Mouse (Mus musculus): ENCODE results near the gene Pip4k2c. TPM values are rescaled to one million over a fixed set of nuclear protein-coding genes. Genes with fewer than 3 reads are reported as not detected.

Pip4k2c gene
- polyA plus RNA-seq, 1 experiment from 2014 or later = 20.3 TPM

- H3K4me3 ChIP-seq (ENCODE audit: low read depth, low read length) = no peak overlapping the region
- H3K9me3 ChIP-seq (ENCODE audit: control insufficient read depth, low read length) = no peaks in the 10 kb centered on the region
- H3K36me3 ChIP-seq (ENCODE audit: control insufficient read depth, insufficient read depth, low read length) = no peaks in the 10 kb centered on the region
- peaks cover 13% of the 10 kb centered on the region for H3K4me1 ChIP-seq (ENCODE audit: control insufficient read depth, insufficient read depth, low read length)
- DNase-seq (ENCODE audit: low spot score) (no peak), ATAC-seq (ENCODE audit: insufficient number of reproducible peaks, low FRiP score, low TSS enrichment, low read depth) (no peak)
- H3K27ac ChIP-seq (replicated peaks; ENCODE audit: low read depth, low read length) = no peak overlapping the region
- no peak overlapping the region for H3K4me2 ChIP-seq (ENCODE audit: low read depth, severe bottlenecking)
- WGBS = 47% methylated on average over 3 of the region's 3 CpGs
- H3K9ac ChIP-seq (ENCODE audit: low read length) = no peak overlapping the region
- peaks cover 41% of the 10 kb centered on the region for H3K27me3 ChIP-seq (ENCODE audit: control insufficient read depth, insufficient read depth, low read length)
Measured at GRCm38 (mm10) chr10:127176228-127176627, 35.2 kb downstream of the Pip4k2c start.

- H3K9ac ChIP-seq (ENCODE audit: low read length) = no peak overlapping the region
- H3K36me3 ChIP-seq (ENCODE audit: control insufficient read depth, insufficient read depth, low read length) = no peaks in the 10 kb centered on the region
- no peak for DNase-seq (ENCODE audit: low spot score)
- H3K27ac ChIP-seq (replicated peaks; ENCODE audit: low read depth, low read length) = no peak overlapping the region
- H3K4me1 ChIP-seq (ENCODE audit: control insufficient read depth, insufficient read depth, low read length) = peaks cover 13% of the 10 kb centered on the region
- no peak overlapping the region for H3K4me3 ChIP-seq (ENCODE audit: low read depth, low read length)
- H3K4me2 ChIP-seq (ENCODE audit: low read depth, severe bottlenecking) = no peak overlapping the region
- WGBS = 87% methylated on average over 7 of the region's 7 CpGs
- H3K9me3 ChIP-seq (ENCODE audit: control insufficient read depth, low read length) = no peaks in the 10 kb centered on the region
- peaks cover 38% of the 10 kb centered on the region for H3K27me3 ChIP-seq (ENCODE audit: control insufficient read depth, insufficient read depth, low read length)
- no peak for ATAC-seq (ENCODE audit: insufficient number of reproducible peaks, low FRiP score, low TSS enrichment, low read depth)
Measured at GRCm38 (mm10) chr10:127174170-127174569, 37.2 kb downstream of the Pip4k2c start.

GRCm38 (mm10) chr10:127173148-127174065 is 38.0 kb downstream of the Pip4k2c start:
- Histone ChIP-seq H3K27me3 (ENCODE audit: control insufficient read depth, insufficient read depth, low read length) (peaks cover 35% of the 10 kb centered on the region), H3K36me3 (ENCODE audit: control insufficient read depth, insufficient read depth, low read length) (no peaks in the 10 kb centered on the region), H3K4me3 (ENCODE audit: low read depth, low read length) (no peak overlapping the region), H3K9ac (ENCODE audit: low read length) (no peak overlapping the region), H3K9me3 (ENCODE audit: control insufficient read depth, low read length) (no peaks in the 10 kb centered on the region), H3K27ac (replicated peaks; ENCODE audit: low read depth, low read length) (no peak overlapping the region), H3K4me2 (ENCODE audit: low read depth, severe bottlenecking) (no peak overlapping the region), H3K4me1 (ENCODE audit: control insufficient read depth, insufficient read depth, low read length) (peaks cover 13% of the 10 kb centered on the region)
- 84% methylated on average over 16 of the region's 16 CpGs for WGBS
- no peak for ATAC-seq (ENCODE audit: insufficient number of reproducible peaks, low FRiP score, low TSS enrichment, low read depth)
- DNase-seq (ENCODE audit: low spot score) = no peak

- peaks cover 38% of the 10 kb centered on the region for H3K27me3 ChIP-seq (ENCODE audit: control insufficient read depth, insufficient read depth, low read length)
- ATAC-seq (ENCODE audit: insufficient number of reproducible peaks, low FRiP score, low TSS enrichment, low read depth) = no peak
- H3K36me3 ChIP-seq (ENCODE audit: control insufficient read depth, insufficient read depth, low read length) = no peaks in the 10 kb centered on the region
- no peak for DNase-seq (ENCODE audit: low spot score)
- H3K9me3 ChIP-seq (ENCODE audit: control insufficient read depth, low read length) = no peaks in the 10 kb centered on the region
- H3K9ac ChIP-seq (ENCODE audit: low read length) = no peak overlapping the region; the same call in 1 of the 2 replicates
- no peak overlapping the region for H3K4me3 ChIP-seq (ENCODE audit: low read depth, low read length)
- 87% methylated on average over 15 of the region's 15 CpGs for WGBS
- no peak overlapping the region for H3K4me2 ChIP-seq (ENCODE audit: low read depth, severe bottlenecking)
- H3K27ac ChIP-seq (replicated peaks; ENCODE audit: low read depth, low read length) = no peak overlapping the region
- H3K4me1 ChIP-seq (ENCODE audit: control insufficient read depth, insufficient read depth, low read length) = peaks cover 13% of the 10 kb centered on the region; the same call in 1 of the 2 replicates
Measured at GRCm38 (mm10) chr10:127171631-127172200, 39.7 kb downstream of the Pip4k2c start.

- peak; percentile 67; the same call in 1 of the 2 replicates for ATAC-seq (ENCODE audit: insufficient number of reproducible peaks, low FRiP score, low TSS enrichment, low read depth)
- H3K9ac ChIP-seq (ENCODE audit: low read length) = 0 out of 2 replicates have a peak overlapping the region, but pooled peaks have one; percentile 40
Measured at GRCm38 (mm10) chr10:127170837-127171272, 40.5 kb downstream of the Pip4k2c start.

GRCm38 (mm10) chr10:127170002-127170401 is 41.4 kb downstream of the Pip4k2c start:
- ATAC-seq (ENCODE audit: insufficient number of reproducible peaks, low FRiP score, low TSS enrichment, low read depth) (no peak), DNase-seq (ENCODE audit: low spot score) (peak; percentile 72)
- Histone ChIP-seq H3K27ac (replicated peaks; ENCODE audit: low read depth, low read length) (no peak overlapping the region), H3K9ac (ENCODE audit: low read length) (no peak overlapping the region), H3K4me2 (ENCODE audit: low read depth, severe bottlenecking) (peak overlapping the region; percentile 67), H3K36me3 (ENCODE audit: control insufficient read depth, insufficient read depth, low read length) (no peaks in the 10 kb centered on the region), H3K4me1 (ENCODE audit: control insufficient read depth, insufficient read depth, low read length) (peaks cover 22% of the 10 kb centered on the region), H3K4me3 (ENCODE audit: low read depth, low read length) (0 out of 2 replicates have a peak overlapping the region, but pooled peaks have one; percentile 33), H3K27me3 (ENCODE audit: control insufficient read depth, insufficient read depth, low read length) (peaks cover 50% of the 10 kb centered on the region), H3K9me3 (ENCODE audit: control insufficient read depth, low read length) (no peaks in the 10 kb centered on the region)
- WGBS = 1% methylated on average over 22 of the region's 22 CpGs

More at GRCm38 (mm10) chr10:127170837-127171272, 40.5 kb downstream of the Pip4k2c start:
- H3K9me3 ChIP-seq (ENCODE audit: control insufficient read depth, low read length) = no peaks in the 10 kb centered on the region
- no peak overlapping the region for H3K27ac ChIP-seq (replicated peaks; ENCODE audit: low read depth, low read length)
- WGBS = under 1% methylated on average over 27 of the region's 29 CpGs
- no peaks in the 10 kb centered on the region for H3K36me3 ChIP-seq (ENCODE audit: control insufficient read depth, insufficient read depth, low read length)
- DNase-seq (ENCODE audit: low spot score) = peak; percentile 89
- H3K27me3 ChIP-seq (ENCODE audit: control insufficient read depth, insufficient read depth, low read length) = peaks cover 43% of the 10 kb centered on the region
- H3K4me3 ChIP-seq (ENCODE audit: low read depth, low read length) = peak overlapping the region; percentile 33
- peak overlapping the region; percentile 67 for H3K4me2 ChIP-seq (ENCODE audit: low read depth, severe bottlenecking)
- peaks cover 14% of the 10 kb centered on the region; the same call in 1 of the 2 replicates for H3K4me1 ChIP-seq (ENCODE audit: control insufficient read depth, insufficient read depth, low read length)

GRCm38 (mm10) chr10:127167614-127168192 is 43.7 kb downstream of the Pip4k2c start:
- Histone ChIP-seq H3K4me1 (ENCODE audit: control insufficient read depth, insufficient read depth, low read length) (peaks cover 22% of the 10 kb centered on the region), H3K4me2 (ENCODE audit: low read depth, severe bottlenecking) (0 out of 2 replicates have a peak overlapping the region, but pooled peaks have one; percentile 2), H3K36me3 (ENCODE audit: control insufficient read depth, insufficient read depth, low read length) (no peaks in the 10 kb centered on the region), H3K9me3 (ENCODE audit: control insufficient read depth, low read length) (no peaks in the 10 kb centered on the region), H3K9ac (ENCODE audit: low read length) (no peak overlapping the region), H3K27me3 (ENCODE audit: control insufficient read depth, insufficient read depth, low read length) (peaks cover 50% of the 10 kb centered on the region), H3K27ac (replicated peaks; ENCODE audit: low read depth, low read length) (no peak overlapping the region), H3K4me3 (ENCODE audit: low read depth, low read length) (no peak overlapping the region)
- WGBS = 20% methylated on average over 10 of the region's 10 CpGs
- DNase-seq (ENCODE audit: low spot score) = peak; percentile 34
- no peak for ATAC-seq (ENCODE audit: insufficient number of reproducible peaks, low FRiP score, low TSS enrichment, low read depth)

Measured in limb, embryonic 11.5 days (tissue).